Mouse (Mus musculus) stomach, embryonic 14.5 days (tissue): Measurements from ENCODE around the gene Clasp1. TPM values are rescaled to one million over a fixed set of nuclear protein-coding genes. Genes with fewer than 3 reads are reported as not detected.

ENCODE experiments used
- ATAC-seq: fragments of 200-750 bp; cut with Nextera tagmentation; 2 replicates; pipeline ENCODE4 v1.8.0; 2017; ENCODE audit warnings: low read depth, moderate TSS enrichment; ENCODE audit not compliant: insufficient number of reproducible peaks, insufficient read depth, low FRiP score
- H3K27ac ChIP-seq: fragments of 300-500 bp; sonication (generic); 2 replicates; pipeline ENCODE4 v1.5.1; 2014; ENCODE audit warnings: mild to moderate bottlenecking, low read length, moderate library complexity, mixed read lengths
- H3K27me3 ChIP-seq: fragments of 300-500 bp; sonication (generic); 2 replicates; pipeline ENCODE4 v1.6.1; 2014; ENCODE audit warnings: low read length, control low read depth, mixed read lengths; ENCODE audit not compliant: control insufficient read depth, insufficient read depth
- H3K36me3 ChIP-seq: fragments of 300-500 bp; sonication (generic); 2 replicates; pipeline ENCODE4 v1.6.1; 2014; ENCODE audit warnings: mild to moderate bottlenecking, control low read depth, low read length, moderate library complexity, mixed read lengths; ENCODE audit not compliant: control insufficient read depth, insufficient read depth
- H3K4me1 ChIP-seq: fragments of 300-500 bp; sonication (generic); 2 replicates; pipeline ENCODE4 v1.6.1; 2014; ENCODE audit warnings: low read length, control low read depth, mixed read lengths; ENCODE audit not compliant: control insufficient read depth, insufficient read depth
- H3K4me2 ChIP-seq: fragments of 300-500 bp; sonication (generic); replicated peaks from 2 replicates; pipeline ENCODE4 v1.6.1; 2014; ENCODE audit warnings: low read depth, low read length, control low read depth
- H3K4me3 ChIP-seq: fragments of 300-500 bp; sonication (generic); 2 replicates; pipeline ENCODE4 v1.5.1; 2014; ENCODE audit warnings: low read depth, low read length, control low read depth
- H3K9ac ChIP-seq: fragments of 300-500 bp; sonication (generic); replicated peaks from 2 replicates; pipeline ENCODE4 v1.6.1; 2014; ENCODE audit warnings: low read depth, mild to moderate bottlenecking, control low read depth, low read length, moderate library complexity, mixed read lengths
- H3K9me3 ChIP-seq: fragments of 300-500 bp; sonication (generic); 2 replicates; pipeline ENCODE4 v1.6.1; 2016; ENCODE audit warnings: low read depth, low read length, control low read depth; ENCODE audit not compliant: control insufficient read depth
- WGBS: fragments of 180-500 bp; shearing (Covaris S2); extraction: QIAGEN DNeasy Blood & Tissue Kit; methylation state at CpG from one replicate; pipeline ENCODE4 v1.1.7; 2014; 5-methylcytosine and 5-hydroxymethylcytosine counted together
- polyA plus RNA-seq: library from polyadenylated mRNA; unstranded; fragments of >200 nt; fragmentation: Nextera tagmentation; extraction: Ambion mirVana; gene quantifications from 2 replicates; pipeline ENCODE4 v1.2.1, GENCODE M21; 2014

Gene Clasp1
- polyA plus RNA-seq, 1 experiment from 2014 or later = 76.5 TPM

- no peak for ATAC-seq
- Histone ChIP-seq H3K4me1 (no peaks in the 10 kb centered on the region), H3K4me2 (no peak overlapping the region), H3K9me3 (no peaks in the 10 kb centered on the region), H3K4me3 (no peak overlapping the region), H3K9ac (no peak overlapping the region), H3K36me3 (peaks cover 52% of the 10 kb centered on the region), H3K27ac (no peak overlapping the region), H3K27me3 (no peaks in the 10 kb centered on the region)
- WGBS = 94% methylated on average over 11 of the region's 11 CpGs
Measured at GRCm38 (mm10) chr1:118500606-118501005, 111.7 kb downstream of the Clasp1 start.

- Histone ChIP-seq H3K9ac (no peak overlapping the region), H3K4me1 (no peaks in the 10 kb centered on the region), H3K9me3 (no peaks in the 10 kb centered on the region), H3K4me3 (no peak overlapping the region), H3K27ac (no peak overlapping the region), H3K36me3 (peaks cover 56% of the 10 kb centered on the region), H3K4me2 (no peak overlapping the region), H3K27me3 (no peaks in the 10 kb centered on the region)
- no peak for ATAC-seq
- WGBS = 85% methylated on average over 2 of the region's 2 CpGs
Measured at GRCm38 (mm10) chr1:118501691-118502090, 112.8 kb downstream of the Clasp1 start.

DNA sequence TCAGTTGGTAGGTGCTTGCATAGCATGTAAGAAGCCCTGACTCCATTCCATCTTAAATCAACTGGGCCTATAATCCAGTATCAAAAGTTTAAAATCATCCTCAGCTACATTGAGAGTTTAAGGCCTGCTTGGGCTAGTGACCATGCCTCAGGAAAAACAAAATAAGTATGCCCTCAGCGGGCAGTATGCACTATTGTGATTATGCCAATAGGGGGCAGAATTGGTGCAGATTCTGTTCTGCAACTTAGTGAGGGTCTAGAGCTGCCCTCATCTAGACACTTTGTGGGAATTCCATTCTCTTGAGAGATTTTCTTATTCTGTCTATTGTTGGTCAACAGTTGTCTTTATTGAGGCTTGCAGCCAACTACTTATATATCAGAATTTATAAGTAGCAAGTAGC, 116.9 kb downstream of the Clasp1 start:
- 84% methylated on average over 1 of the region's 1 CpGs for WGBS
- Histone ChIP-seq H3K4me1 (no peaks in the 10 kb centered on the region), H3K4me3 (no peak overlapping the region), H3K36me3 (peaks cover 78% of the 10 kb centered on the region), H3K4me2 (no peak overlapping the region), H3K9ac (no peak overlapping the region), H3K27ac (no peak overlapping the region), H3K9me3 (no peaks in the 10 kb centered on the region), H3K27me3 (no peaks in the 10 kb centered on the region)
- no peak for ATAC-seq

DNA sequence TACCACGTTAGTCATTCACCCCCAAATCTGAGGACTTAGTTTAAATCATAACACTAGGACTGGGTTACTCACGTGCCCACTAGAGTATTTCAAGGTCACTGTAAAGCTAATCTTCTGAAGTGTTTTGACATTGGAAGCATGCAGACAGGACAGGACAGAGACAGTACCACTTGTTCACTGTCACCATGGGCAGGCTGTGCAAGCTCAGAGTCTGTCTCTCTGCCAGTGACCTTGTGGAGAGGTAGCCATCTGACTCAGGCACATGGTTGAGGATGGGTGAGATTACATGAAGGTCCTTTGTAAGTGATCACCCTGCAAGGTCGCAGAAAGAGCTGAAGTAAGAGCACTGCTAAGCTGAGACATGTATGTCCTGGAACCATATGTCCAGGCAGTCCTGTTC, 122.1 kb downstream of the Clasp1 start:
- Histone ChIP-seq H3K4me1 (no peaks in the 10 kb centered on the region), H3K4me2 (no peak overlapping the region), H3K36me3 (peaks cover 62% of the 10 kb centered on the region), H3K9ac (no peak overlapping the region), H3K4me3 (no peak overlapping the region), H3K9me3 (no peaks in the 10 kb centered on the region), H3K27ac (no peak overlapping the region), H3K27me3 (no peaks in the 10 kb centered on the region)
- 86% methylated on average over 3 of the region's 3 CpGs for WGBS
- ATAC-seq = no peak

DNA sequence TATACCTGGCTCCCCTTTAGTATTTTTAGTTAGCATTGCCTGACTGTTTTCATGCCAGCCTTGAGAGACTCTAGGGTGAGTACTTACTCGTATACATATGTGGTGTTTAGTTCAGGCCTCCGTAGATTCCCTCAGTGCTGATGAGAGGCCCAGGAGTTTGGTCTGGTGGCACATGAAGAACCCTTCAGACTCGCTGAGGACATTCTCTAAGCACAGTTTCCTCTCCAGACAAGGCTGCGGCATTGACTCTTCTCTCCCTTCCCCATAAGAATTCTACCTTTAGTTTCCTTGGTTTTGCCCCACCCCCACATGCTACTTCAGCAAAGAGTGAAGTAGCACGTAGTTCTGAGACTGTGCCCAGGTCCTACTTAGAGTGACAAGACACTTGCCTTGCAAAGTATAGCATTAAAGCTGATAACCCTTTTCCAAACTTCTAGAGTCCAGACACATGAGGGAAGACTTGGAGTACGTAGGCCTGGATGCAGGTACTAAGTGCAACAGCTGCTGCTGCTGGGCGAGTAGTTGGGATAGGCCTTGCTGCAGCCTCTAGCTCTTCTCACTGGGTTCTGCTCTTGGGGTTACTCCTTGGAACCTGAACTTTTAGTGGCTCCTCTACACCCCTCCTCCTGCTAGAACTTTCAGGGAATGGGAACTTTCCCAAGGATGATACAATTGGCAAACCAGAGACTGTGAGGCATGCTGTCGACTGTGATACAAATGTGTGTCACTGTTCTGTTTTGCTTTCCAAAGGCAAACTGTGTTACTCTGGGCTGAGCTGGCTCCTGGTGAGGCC, 123.1 kb downstream of the Clasp1 start:
- no peak overlapping the region for H3K9ac ChIP-seq
- no peaks in the 10 kb centered on the region for H3K9me3 ChIP-seq
- peaks cover 60% of the 10 kb centered on the region for H3K36me3 ChIP-seq
- no peak for ATAC-seq
- H3K27ac ChIP-seq = no peak overlapping the region
- H3K4me1 ChIP-seq = no peaks in the 10 kb centered on the region
- H3K4me2 ChIP-seq = no peak overlapping the region
- H3K27me3 ChIP-seq = no peaks in the 10 kb centered on the region
- WGBS = 94% methylated on average over 8 of the region's 8 CpGs
- H3K4me3 ChIP-seq = no peak overlapping the region

DNA sequence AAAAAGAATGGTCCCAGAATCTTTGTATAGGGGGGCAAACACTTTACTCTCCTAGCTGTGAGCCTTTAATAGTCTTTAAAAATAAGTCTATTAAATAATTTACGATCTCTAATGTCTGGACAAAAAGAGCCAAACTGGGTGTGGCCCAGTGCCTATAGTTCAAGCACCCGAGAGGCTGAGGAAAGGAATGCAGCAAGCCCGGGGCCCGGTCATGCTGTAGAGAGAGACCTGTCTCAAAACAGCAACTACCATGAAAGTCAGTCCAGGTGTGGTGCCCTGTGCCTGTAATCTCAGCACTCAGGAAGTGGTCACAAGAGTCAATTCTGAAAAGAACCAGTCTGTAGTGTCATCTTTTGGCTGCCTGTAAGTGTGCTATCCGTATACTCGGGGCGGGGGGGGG, 127.4 kb downstream of the Clasp1 start:
- no peak overlapping the region for H3K4me3 ChIP-seq
- no peaks in the 10 kb centered on the region for H3K9me3 ChIP-seq
- H3K27me3 ChIP-seq = no peaks in the 10 kb centered on the region
- ATAC-seq = no peak
- no peak overlapping the region for H3K27ac ChIP-seq
- H3K4me2 ChIP-seq = no peak overlapping the region
- H3K4me1 ChIP-seq = no peaks in the 10 kb centered on the region
- H3K9ac ChIP-seq = no peak overlapping the region
- WGBS = 78% methylated on average over 7 of the region's 7 CpGs
- peaks cover 26% of the 10 kb centered on the region for H3K36me3 ChIP-seq

DNA sequence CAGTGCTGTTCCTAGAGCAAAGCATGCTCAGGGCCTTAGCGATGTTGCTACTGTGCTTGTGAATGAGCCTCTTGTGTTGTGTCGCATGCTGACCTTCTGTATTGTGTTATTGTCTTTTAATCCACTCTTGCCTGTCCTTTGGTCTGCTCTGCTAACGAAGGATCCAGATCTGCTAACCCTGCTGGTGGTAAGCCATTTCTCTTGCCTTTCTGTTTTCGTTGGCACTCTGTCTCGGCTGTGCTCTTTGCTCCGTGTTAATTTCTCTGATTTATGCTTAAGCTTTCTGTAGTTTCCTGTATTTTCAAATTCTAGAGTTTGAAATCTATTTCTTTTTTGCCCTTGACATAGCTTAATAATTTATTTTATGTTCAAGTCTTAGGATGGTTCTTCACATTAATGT, 134.3 kb downstream of the Clasp1 start:
- H3K9me3 ChIP-seq = no peaks in the 10 kb centered on the region
- WGBS = 88% methylated on average over 6 of the region's 6 CpGs
- H3K4me1 ChIP-seq = no peaks in the 10 kb centered on the region
- no peaks in the 10 kb centered on the region for H3K27me3 ChIP-seq
- H3K4me2 ChIP-seq = no peak overlapping the region
- ATAC-seq = no peak
- peaks cover 36% of the 10 kb centered on the region for H3K36me3 ChIP-seq
- H3K4me3 ChIP-seq = no peak overlapping the region
- no peak overlapping the region for H3K9ac ChIP-seq
- H3K27ac ChIP-seq = no peak overlapping the region

GRCm38 (mm10) chr1:118525336-118525735, 136.5 kb downstream of the Clasp1 start:
- Histone ChIP-seq H3K9me3 (no peaks in the 10 kb centered on the region), H3K4me1 (no peaks in the 10 kb centered on the region), H3K4me2 (no peak overlapping the region), H3K4me3 (no peak overlapping the region), H3K27me3 (no peaks in the 10 kb centered on the region), H3K27ac (no peak overlapping the region), H3K9ac (no peak overlapping the region), H3K36me3 (peaks cover 48% of the 10 kb centered on the region)
- no peak for ATAC-seq
- 89% methylated on average over 9 of the region's 9 CpGs for WGBS

GRCm38 (mm10) chr1:118529213-118529612, 140.4 kb downstream of the Clasp1 start:
- peaks cover 52% of the 10 kb centered on the region for H3K36me3 ChIP-seq
- H3K27ac ChIP-seq = no peak overlapping the region

More at GRCm38 (mm10) chr1:118529213-118529612, 140.4 kb downstream of the Clasp1 start:
- no peak overlapping the region for H3K9ac ChIP-seq
- 95% methylated on average over 1 of the region's 1 CpGs for whole genome bisulfite sequencing
- H3K4me2 ChIP-seq = no peak overlapping the region
- H3K4me3 ChIP-seq = no peak overlapping the region
- H3K9me3 ChIP-seq = no peaks in the 10 kb centered on the region
- ATAC-seq = no peak
- H3K27me3 ChIP-seq = no peaks in the 10 kb centered on the region
- no peaks in the 10 kb centered on the region for H3K4me1 ChIP-seq
